In the genomic region with DNA sequence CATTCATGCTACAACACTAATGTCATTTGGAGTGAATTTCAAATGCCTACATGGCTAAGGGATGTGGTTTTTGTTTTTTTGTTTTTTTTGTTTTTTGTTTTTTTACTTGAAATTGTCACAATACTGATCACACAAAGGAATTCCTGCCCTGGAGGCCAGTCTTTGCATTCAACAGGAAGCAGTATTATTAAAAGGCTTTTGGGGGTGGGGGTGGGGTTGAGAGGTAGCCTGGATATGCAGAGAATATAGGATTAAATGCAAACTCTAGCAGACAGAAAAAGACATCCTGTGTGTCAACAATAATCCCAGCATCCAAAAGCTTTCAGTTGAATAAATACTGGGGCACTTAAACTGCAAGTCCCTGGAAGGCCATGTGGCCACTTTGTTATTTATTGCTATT, we compare ENCODE assay signal across 17 mouse cellular contexts. TPM values are rescaled to one million over a fixed set of nuclear protein-coding genes. Genes with fewer than 3 reads are reported as not detected.
"Had no signal": no experiment of that assay in that cellular context is flagged by ENCODE, and none has a peak within 500 bp of the region (broad histone marks: within the 10 kb centered on the region; RNA-seq: fewer than 3 reads in every experiment).

No protein-coding gene starts in this region.

- H3K9me3 ChIP-seq: limb, embryonic 12.5 days; liver, embryonic 13.5 days; lung, embryonic 15.5 days; megakaryocyte, embryonic 14.5 days; neural tube, embryonic 13.5 days had no signal

- H3K36me3 ChIP-seq: limb, embryonic 12.5 days; liver, embryonic 13.5 days; lung, embryonic 15.5 days; neural tube, embryonic 13.5 days had no signal

- H3K4me3 ChIP-seq: limb, embryonic 12.5 days; liver, embryonic 13.5 days; lung, embryonic 15.5 days; megakaryocyte, embryonic 14.5 days; neural tube, embryonic 13.5 days had no signal

- H3K27me3 ChIP-seq: limb, embryonic 12.5 days; liver, embryonic 13.5 days; lung, embryonic 15.5 days; megakaryocyte, embryonic 14.5 days; neural tube, embryonic 13.5 days had no signal

- DNase-seq: kidney, adult 8-10 months; kidney, postnatal 25 days; layer of hippocampus, adult 9-11 months; layer of hippocampus, postnatal 36 days; liver; liver, embryonic 13.5 days; liver, postnatal 0 days; lung, postnatal 14 days; right cerebral cortex, adult 18-20 months had no signal

- H3K4me2 ChIP-seq: limb, embryonic 12.5 days; liver, embryonic 13.5 days; lung, embryonic 15.5 days; neural tube, embryonic 13.5 days had no signal

- H3K4me1 ChIP-seq: liver, embryonic 13.5 days; megakaryocyte, embryonic 14.5 days had no signal

- H3K27ac ChIP-seq: limb, embryonic 12.5 days; liver, embryonic 13.5 days; lung, embryonic 15.5 days; macrophage; neural tube, embryonic 13.5 days; stomach, postnatal 0 days had no signal

- H3K9ac ChIP-seq: limb, embryonic 12.5 days; liver, embryonic 13.5 days; liver, postnatal 0 days; lung, embryonic 15.5 days; neural tube, embryonic 13.5 days had no signal

- ATAC-seq: intestine, postnatal 0 days; liver, postnatal 0 days had no signal

RNA-seq across cellular contexts. Expression of a gene that starts 24.4 kb away (rescaled TPM):
- total RNA-seq: monocyte, adult 5-6 weeks had no signal
- polyA plus RNA-seq: macrophage had no signal
